Mouse (Mus musculus): ENCODE measurements around the gene Gm45062. TPM values are rescaled to one million over a fixed set of nuclear protein-coding genes. Genes with fewer than 3 reads are reported as not detected.

The Gm45062 gene
- polyA plus RNA-seq, 1 experiment = not detected

DNA sequence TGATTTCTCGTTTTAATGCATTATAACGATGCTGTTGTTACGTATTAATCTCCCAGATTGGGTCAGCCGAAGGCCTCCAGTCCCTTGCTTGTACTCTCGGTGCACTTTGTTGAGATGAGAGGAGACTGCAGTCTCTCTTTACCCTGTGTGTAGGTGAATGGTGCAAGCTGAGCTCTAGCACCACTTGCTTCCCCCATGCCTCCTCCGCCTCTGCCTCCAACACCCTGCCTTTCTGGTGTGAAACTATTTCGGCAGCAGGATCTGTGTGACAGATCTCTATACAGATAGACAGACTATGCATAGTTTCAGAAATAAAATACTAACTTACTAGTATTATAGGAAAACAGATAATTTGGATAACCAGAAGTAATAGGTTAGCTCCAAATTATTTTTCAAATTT, 101.6 kb downstream of the Gm45062 start:
- Histone ChIP-seq H3K4me1 (ENCODE audit: control insufficient read depth, insufficient read depth, insufficient read length) (no peaks in the 10 kb centered on the region), H3K27me3 (ENCODE audit: control insufficient read depth, insufficient read depth, low read length) (no peaks in the 10 kb centered on the region), H3K4me3 (ENCODE audit: extremely low read depth, insufficient read depth, insufficient read length) (no peak overlapping the region), H3K27ac (ENCODE audit: insufficient read depth, low read length) (no peak overlapping the region), H3K36me3 (ENCODE audit: control insufficient read depth, insufficient read depth, low read length) (no peaks in the 10 kb centered on the region)
- 93% methylated on average over 7 of the region's 7 CpGs for WGBS
- TF ChIP-seq CTCF (IDR thresholded peaks at IDR 0.05; ENCODE audit: extremely low read depth, insufficient read depth, insufficient read length, insufficient replicate concordance) = no peak
- no peak for TF ChIP-seq POLR2A (IDR thresholded peaks at IDR 0.05; ENCODE audit: low read depth, low read length)
- DNase-seq (ENCODE audit: low read depth in 1 of 2, low spot score in 2 of 2) = no peak

GRCm38 (mm10) chr6:8364033-8364756, 104.9 kb downstream of the Gm45062 start:
- Histone ChIP-seq H3K4me3 (ENCODE audit: extremely low read depth, insufficient read depth, insufficient read length) (no peak overlapping the region), H3K27me3 (ENCODE audit: control insufficient read depth, insufficient read depth, low read length) (no peaks in the 10 kb centered on the region), H3K36me3 (ENCODE audit: control insufficient read depth, insufficient read depth, low read length) (no peaks in the 10 kb centered on the region), H3K4me1 (ENCODE audit: control insufficient read depth, insufficient read depth, insufficient read length) (no peaks in the 10 kb centered on the region), H3K27ac (ENCODE audit: insufficient read depth, low read length) (no peak overlapping the region)
- 92% methylated on average over 12 of the region's 12 CpGs for WGBS
- no peak for TF ChIP-seq POLR2A (IDR thresholded peaks at IDR 0.05; ENCODE audit: low read depth, low read length)
- no peak for TF ChIP-seq CTCF (IDR thresholded peaks at IDR 0.05; ENCODE audit: extremely low read depth, insufficient read depth, insufficient read length, insufficient replicate concordance)
- DNase-seq (ENCODE audit: low read depth in 1 of 2, low spot score in 2 of 2) = no peak

DNA sequence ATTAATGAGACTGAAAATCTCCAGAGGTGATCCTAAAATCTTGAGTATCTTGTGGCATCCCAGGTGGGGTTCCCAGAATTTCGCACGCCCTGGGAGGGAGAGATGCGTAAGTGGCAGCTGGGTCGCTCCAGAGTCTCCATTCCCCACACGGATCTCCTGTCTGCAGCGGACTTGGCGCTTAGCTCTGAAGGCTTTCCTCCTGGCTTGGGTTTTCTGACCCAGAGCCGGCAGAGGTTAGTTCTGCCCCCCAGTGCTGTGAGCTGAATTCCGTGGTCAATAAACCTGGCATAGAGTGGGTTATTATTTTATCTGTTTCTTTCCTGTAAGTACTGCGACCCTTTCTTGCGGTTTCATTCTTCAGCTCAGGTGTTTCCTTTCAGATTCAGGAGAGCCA, 105.5 kb downstream of the Gm45062 start:
- H3K27ac ChIP-seq (ENCODE audit: insufficient read depth, low read length) = no peak overlapping the region
- H3K4me1 ChIP-seq (ENCODE audit: control insufficient read depth, insufficient read depth, insufficient read length) = no peaks in the 10 kb centered on the region
- H3K27me3 ChIP-seq (ENCODE audit: control insufficient read depth, insufficient read depth, low read length) = no peaks in the 10 kb centered on the region
- H3K4me3 ChIP-seq (ENCODE audit: extremely low read depth, insufficient read depth, insufficient read length) = no peak overlapping the region
- WGBS = 89% methylated on average over 11 of the region's 11 CpGs
- H3K36me3 ChIP-seq (ENCODE audit: control insufficient read depth, insufficient read depth, low read length) = no peaks in the 10 kb centered on the region
- no peak for DNase-seq (ENCODE audit: low read depth in 1 of 2, low spot score in 2 of 2)
- TF ChIP-seq POLR2A (IDR thresholded peaks at IDR 0.05; ENCODE audit: low read depth, low read length) (no peak), CTCF (IDR thresholded peaks at IDR 0.05; ENCODE audit: extremely low read depth, insufficient read depth, insufficient read length, insufficient replicate concordance) (no peak)

DNA sequence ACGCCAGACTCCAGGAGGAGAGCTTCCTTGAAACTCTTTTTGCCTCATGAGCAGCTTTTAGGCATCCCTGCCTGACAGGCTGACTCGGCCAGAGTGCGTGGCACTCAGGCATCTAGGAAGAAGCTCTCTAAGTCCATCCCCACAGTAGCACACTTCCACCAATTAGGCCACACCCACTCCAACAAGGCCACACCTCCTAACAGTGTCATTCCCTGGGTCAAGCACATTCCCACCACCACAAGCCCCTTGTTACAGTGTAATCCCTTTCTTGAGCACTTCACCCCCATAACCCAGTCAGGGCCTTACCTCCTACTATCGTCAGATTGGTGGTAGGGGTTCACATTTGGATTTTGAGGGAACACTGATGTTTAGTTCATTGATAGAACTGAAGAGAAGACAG, 108.4 kb downstream of the Gm45062 start:
- DNase-seq (ENCODE audit: low read depth in 1 of 2, low spot score in 2 of 2) = no peak
- no peak overlapping the region for H3K4me3 ChIP-seq (ENCODE audit: extremely low read depth, insufficient read depth, insufficient read length)
- WGBS = 96% methylated on average over 4 of the region's 4 CpGs
- no peaks in the 10 kb centered on the region for H3K36me3 ChIP-seq (ENCODE audit: control insufficient read depth, insufficient read depth, low read length)
- no peak for TF ChIP-seq CTCF (IDR thresholded peaks at IDR 0.05; ENCODE audit: extremely low read depth, insufficient read depth, insufficient read length, insufficient replicate concordance)
- no peak for TF ChIP-seq POLR2A (IDR thresholded peaks at IDR 0.05; ENCODE audit: low read depth, low read length)
- H3K27ac ChIP-seq (ENCODE audit: insufficient read depth, low read length) = no peak overlapping the region
- no peaks in the 10 kb centered on the region for H3K27me3 ChIP-seq (ENCODE audit: control insufficient read depth, insufficient read depth, low read length)
- no peaks in the 10 kb centered on the region for H3K4me1 ChIP-seq (ENCODE audit: control insufficient read depth, insufficient read depth, insufficient read length)

GRCm38 (mm10) chr6:8368198-8368864, 109.1 kb downstream of the Gm45062 start:
- DNase-seq (ENCODE audit: low read depth in 1 of 2, low spot score in 2 of 2) = no peak
- TF ChIP-seq POLR2A (IDR thresholded peaks at IDR 0.05; ENCODE audit: low read depth, low read length) (no peak), CTCF (IDR thresholded peaks at IDR 0.05; ENCODE audit: extremely low read depth, insufficient read depth, insufficient read length, insufficient replicate concordance) (no peak)
- 88% methylated on average over 2 of the region's 2 CpGs for WGBS
- H3K27ac ChIP-seq (ENCODE audit: insufficient read depth, low read length) = no peak overlapping the region
- no peaks in the 10 kb centered on the region for H3K36me3 ChIP-seq (ENCODE audit: control insufficient read depth, insufficient read depth, low read length)
- no peaks in the 10 kb centered on the region for H3K27me3 ChIP-seq (ENCODE audit: control insufficient read depth, insufficient read depth, low read length)
- no peaks in the 10 kb centered on the region for H3K4me1 ChIP-seq (ENCODE audit: control insufficient read depth, insufficient read depth, insufficient read length)
- no peak overlapping the region for H3K4me3 ChIP-seq (ENCODE audit: extremely low read depth, insufficient read depth, insufficient read length)

GRCm38 (mm10) chr6:8370624-8371023, 111.4 kb downstream of the Gm45062 start:
- H3K4me1 ChIP-seq (ENCODE audit: control insufficient read depth, insufficient read depth, insufficient read length) = no peaks in the 10 kb centered on the region
- no peaks in the 10 kb centered on the region for H3K36me3 ChIP-seq (ENCODE audit: control insufficient read depth, insufficient read depth, low read length)
- H3K27me3 ChIP-seq (ENCODE audit: control insufficient read depth, insufficient read depth, low read length) = no peaks in the 10 kb centered on the region
- TF ChIP-seq POLR2A (IDR thresholded peaks at IDR 0.05; ENCODE audit: low read depth, low read length) = no peak
- no peak for TF ChIP-seq CTCF (IDR thresholded peaks at IDR 0.05; ENCODE audit: extremely low read depth, insufficient read depth, insufficient read length, insufficient replicate concordance)
- H3K4me3 ChIP-seq (ENCODE audit: extremely low read depth, insufficient read depth, insufficient read length) = no peak overlapping the region
- DNase-seq (ENCODE audit: low read depth in 1 of 2, low spot score in 2 of 2) = no peak
- H3K27ac ChIP-seq (ENCODE audit: insufficient read depth, low read length) = no peak overlapping the region
- 89% methylated on average over 3 of the region's 3 CpGs for WGBS

DNA sequence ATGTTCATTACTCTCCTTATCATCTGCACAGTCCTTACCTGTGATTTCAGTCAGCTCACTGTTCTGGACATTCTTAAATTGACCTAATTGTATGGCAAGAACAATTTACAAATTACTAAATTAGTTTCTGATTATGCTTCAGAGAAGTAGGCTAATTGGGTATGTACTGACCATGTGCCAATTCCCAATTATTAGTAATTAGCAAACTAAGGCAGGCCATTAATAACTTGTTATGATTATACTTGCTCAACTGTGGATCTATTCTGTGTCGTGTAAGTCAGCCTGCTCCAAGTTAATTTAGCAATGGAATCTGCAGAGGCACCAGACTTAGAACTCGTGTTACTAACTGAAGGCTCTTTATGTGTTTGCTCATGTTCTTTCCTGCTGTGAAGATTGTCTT, 113.8 kb downstream of the Gm45062 start:
- Histone ChIP-seq H3K36me3 (ENCODE audit: control insufficient read depth, insufficient read depth, low read length) (peaks cover 6% of the 10 kb centered on the region), H3K4me1 (ENCODE audit: control insufficient read depth, insufficient read depth, insufficient read length) (no peaks in the 10 kb centered on the region), H3K27me3 (ENCODE audit: control insufficient read depth, insufficient read depth, low read length) (no peaks in the 10 kb centered on the region), H3K27ac (ENCODE audit: insufficient read depth, low read length) (no peak overlapping the region), H3K4me3 (ENCODE audit: extremely low read depth, insufficient read depth, insufficient read length) (no peak overlapping the region)
- no peak for TF ChIP-seq CTCF (IDR thresholded peaks at IDR 0.05; ENCODE audit: extremely low read depth, insufficient read depth, insufficient read length, insufficient replicate concordance)
- TF ChIP-seq POLR2A (IDR thresholded peaks at IDR 0.05; ENCODE audit: low read depth, low read length) = no peak
- no peak for DNase-seq (ENCODE audit: low read depth in 1 of 2, low spot score in 2 of 2)
- WGBS = 88% methylated on average over 2 of the region's 2 CpGs

Data from spleen, adult 2 months (tissue).